ENCODE assay signal across 9 mouse cellular contexts in genomic region chr5:125120517-125121303, GRCm38 (mm10). TPM values are rescaled to one million over a fixed set of nuclear protein-coding genes. Genes with fewer than 3 reads are reported as not detected.
DNase-seq lines count a peak whose midpoint lies in the region; ATAC-seq and TF ChIP-seq lines count a peak whose summit lies in the region.
"Had no signal": no experiment of that assay in that cellular context is flagged by ENCODE, and none has a peak within 500 bp of the region (broad histone marks: within the 10 kb centered on the region; RNA-seq: fewer than 3 reads in every experiment).

No protein-coding gene starts in this region.

- H3K4me1 ChIP-seq in lung, embryonic 15.5 days: peaks cover 44% of the 10 kb centered on the region
- peaks cover 5% of the 10 kb centered on the region for H3K4me1 ChIP-seq in lung, adult 2 months (ENCODE audit: control insufficient read depth, insufficient read depth, low read length)
- peaks cover 24% of the 10 kb centered on the region for H3K4me1 ChIP-seq in hindbrain, embryonic 16.5 days (ENCODE audit: control insufficient read depth, insufficient read depth, low read depth, low read length)

- DNase-seq in lung, adult 2 months: no peak
- DNase-seq in embryo, embryonic 11 days: peak; percentile 62
- peak; percentile 91 for DNase-seq in retina, postnatal 1 day
- DNase-seq in thymus, postnatal 25 days: no peak
- DNase-seq in left cerebral cortex, postnatal 14 days (ENCODE audit: low spot score in 2 of 2): no peak
- DNase-seq: kidney, postnatal 14 days had no signal

- WGBS in lung, embryonic 15.5 days: 59% methylated on average over 17 of the region's 17 CpGs
- WGBS in lung, adult 2 months: 73% methylated on average over 17 of the region's 17 CpGs
- WGBS in hindbrain, embryonic 16.5 days: 64% methylated on average over 17 of the region's 17 CpGs

- H3K27ac ChIP-seq in lung, embryonic 15.5 days: peak overlapping the region; percentile 48; the same call in 1 of the 2 replicates
- peak overlapping the region; percentile 26 for H3K27ac ChIP-seq in hindbrain, embryonic 16.5 days (ENCODE audit: low read depth, low read length)

- no peak for TF ChIP-seq POLR2A in lung, adult 2 months (IDR thresholded peaks at IDR 0.05; ENCODE audit: borderline replicate concordance, extremely low read depth, low read depth, low read length)

- H3K27me3 ChIP-seq in lung, embryonic 15.5 days: no peaks in the 10 kb centered on the region
- no peaks in the 10 kb centered on the region for H3K27me3 ChIP-seq in hindbrain, embryonic 16.5 days (replicated peaks; ENCODE audit: control insufficient read depth, insufficient read depth, low read length)
- H3K27me3 ChIP-seq: Patski had no signal

- no peak overlapping the region for H3K9ac ChIP-seq in lung, embryonic 15.5 days
- peak overlapping the region; percentile 9; the same call in 1 of the 2 replicates for H3K9ac ChIP-seq in hindbrain, embryonic 16.5 days (ENCODE audit: low read depth, low read length)

- intact Hi-C loops in left cerebral cortex, postnatal 14 days (cut with DNase I): no loop called here

- peaks cover 39% of the 10 kb centered on the region for H3K36me3 ChIP-seq in lung, embryonic 15.5 days
- H3K36me3 ChIP-seq in hindbrain, embryonic 16.5 days (ENCODE audit: control insufficient read depth, insufficient read depth, low read length): peaks cover 19% of the 10 kb centered on the region

- ATAC-seq in lung, embryonic 15.5 days (ENCODE audit: borderline replicate concordance, extremely low read depth, low FRiP score, low TSS enrichment): no peak
- ATAC-seq in hindbrain, embryonic 16.5 days: no peak
- ATAC-seq: Patski had no signal

- H3K9me3 ChIP-seq in lung, embryonic 15.5 days: no peaks in the 10 kb centered on the region
- H3K9me3 ChIP-seq in hindbrain, embryonic 16.5 days (ENCODE audit: control insufficient read depth, low read length): no peaks in the 10 kb centered on the region

- no peak overlapping the region for H3K4me3 ChIP-seq in lung, embryonic 15.5 days
- no peak overlapping the region for H3K4me3 ChIP-seq in lung, adult 2 months (replicated peaks; ENCODE audit: extremely low read depth, low read depth, low read length)
- no peak overlapping the region for H3K4me3 ChIP-seq in hindbrain, embryonic 16.5 days (ENCODE audit: low read length)

- H3K4me2 ChIP-seq in lung, embryonic 15.5 days: no peak overlapping the region
- H3K4me2 ChIP-seq in hindbrain, embryonic 16.5 days (ENCODE audit: low read length): no peak overlapping the region

- no peak for TF ChIP-seq CTCF in lung, adult 2 months (IDR thresholded peaks at IDR 0.05; ENCODE audit: insufficient read depth, low read length)

RNA-seq across cellular contexts. Expression of gene Ncor2, which starts 58.3 kb away (rescaled TPM):
- 28.7 and 30.5 TPM in 2 replicates for polyA plus RNA-seq in lung, embryonic 15.5 days (2015; fragmentation: Nextera tagmentation; extraction: Ambion mirVana)
- 65.5 and 78.9 TPM in 2 replicates for polyA plus RNA-seq in lung, adult 2 months (2012; rRNA removed)
- 23.3 and 26.2 TPM in 2 replicates for polyA plus RNA-seq in hindbrain, embryonic 16.5 days (2015; fragmentation: Nextera tagmentation; extraction: Ambion mirVana)
- 100 to 1,000 TPM; 171 to 175 TPM for total RNA-seq in left cerebral cortex, postnatal 14 days (2021)

Comparison
In these comparisons a context has a peak if more than half of its experiments do, and no peak if none do; other contexts are left out.
1. DNase-seq: peak in embryo, embryonic 11 days (single experiment) and retina, postnatal 1 day (single experiment); none in lung, adult 2 months (single experiment), thymus, postnatal 25 days (single experiment) and left cerebral cortex, postnatal 14 days (0 of 2).